Mouse (Mus musculus) T-helper 2 cell (primary cell): Measurements from ENCODE around the gene Triobp.
"Not testable (repeated sequence)": the region's sequence is repeated elsewhere in the genome, so short reads cannot be mapped to it uniquely, and the experiment has no call there.

Experiments used
- in situ Hi-C: fragments of 300-600 bp; cut with MboI, MseI; formaldehyde crosslinking; loops from one replicate; pipeline ENCODE4 v1.15.1; 2025; ENCODE audit warnings: high pct_unique_total_duplicates

Gene Triobp

GRCm38 (mm10) chr15:79029519-79030241 lies 82.2 kb downstream of the Triobp start:
- in situ Hi-C loops, result no loop called here

GRCm38 (mm10) chr15:79030551-79031435 lies 83.3 kb downstream of the Triobp start:
- in situ Hi-C loops, result no loop called here

GRCm38 (mm10) chr15:79031908-79032307 lies 84.4 kb downstream of the Triobp start:
- in situ Hi-C loops, result not testable (repeated sequence)

- in situ Hi-C loops, result no loop called here
Observed at GRCm38 (mm10) chr15:79037913-79038328, 90.4 kb downstream of the Triobp start.

GRCm38 (mm10) chr15:79038331-79038730 lies 90.8 kb downstream of the Triobp start:
- in situ Hi-C loops, result no loop called here

- in situ Hi-C loops, result no loop called here
Observed at GRCm38 (mm10) chr15:79038853-79039252, 91.3 kb downstream of the Triobp start.

GRCm38 (mm10) chr15:79040501-79041416 lies 93.2 kb downstream of the Triobp start:
- in situ Hi-C loops, result no loop called here

- in situ Hi-C loops, result no loop called here
Observed at GRCm38 (mm10) chr15:79041585-79041984, 94.1 kb downstream of the Triobp start, which contains the start of gene Galr3. TSS of gene Galr3 (plus strand) at chr15:79041885.

- in situ Hi-C loops, result no loop called here
Observed at GRCm38 (mm10) chr15:79042721-79043491, 95.4 kb downstream of the Triobp start.

- in situ Hi-C loops, result no loop called here
Observed at GRCm38 (mm10) chr15:79044837-79045236, 97.3 kb downstream of the Triobp start.

- in situ Hi-C loops, result no loop called here
Observed at GRCm38 (mm10) chr15:79048186-79048585, 100.7 kb downstream of the Triobp start.

- in situ Hi-C loops, result no loop called here
Observed at GRCm38 (mm10) chr15:79050160-79050845, 102.8 kb downstream of the Triobp start.

- in situ Hi-C loops, result no loop called here
Observed at GRCm38 (mm10) chr15:79050964-79051363, 103.4 kb downstream of the Triobp start.

- in situ Hi-C loops, result no loop called here
Observed at GRCm38 (mm10) chr15:79051461-79052360, 104.2 kb downstream of the Triobp start.

- in situ Hi-C loops, result no loop called here
Observed at GRCm38 (mm10) chr15:79052366-79052765, 104.8 kb downstream of the Triobp start.
